Mouse (Mus musculus) intestine, embryonic 14.5 days (tissue): Measurements from ENCODE around the gene Ces1c. TPM values are rescaled to one million over a fixed set of nuclear protein-coding genes. Genes with fewer than 3 reads are reported as not detected.
A peak's percentile ranks its signal among the peaks of the same experiment; 100 is the strongest.

Source experiments
- ATAC-seq: fragments of 200-750 bp; cut with Nextera tagmentation; replicated peaks from 2 replicates; pipeline ENCODE4 v1.8.0; 2017; ENCODE audit warnings: low read depth, moderate number of reproducible peaks, moderate TSS enrichment, moderate library complexity; ENCODE audit not compliant: low FRiP score, low TSS enrichment
- DNase-seq: peaks from one replicate; pipeline ENCODE4 v3.0.0-alpha.2; 2018; ENCODE audit warnings: low spot score
- H3K27ac ChIP-seq: fragments of 300-500 bp; sonication (generic); 2 replicates; pipeline ENCODE4 v1.5.1; 2014; ENCODE audit warnings: low read depth, mild to moderate bottlenecking, control low read depth
- H3K27me3 ChIP-seq: fragments of 300-500 bp; sonication (generic); replicated peaks from 2 replicates; pipeline ENCODE4 v1.6.1; 2014; ENCODE audit warnings: low read length, control low read depth; ENCODE audit not compliant: control insufficient read depth, insufficient read depth
- H3K36me3 ChIP-seq: fragments of 300-500 bp; sonication (generic); 2 replicates; pipeline ENCODE4 v1.6.1; 2014; ENCODE audit warnings: low read length, control low read depth; ENCODE audit not compliant: control insufficient read depth, insufficient read depth
- H3K4me1 ChIP-seq: fragments of 300-500 bp; sonication (generic); replicated peaks from 2 replicates; pipeline ENCODE4 v1.6.1; 2014; ENCODE audit warnings: low read length, control low read depth, mixed read lengths; ENCODE audit not compliant: control insufficient read depth, insufficient read depth
- H3K4me2 ChIP-seq: fragments of 300-500 bp; sonication (generic); 2 replicates; pipeline ENCODE4 v1.6.1; 2014; ENCODE audit warnings: low read length
- H3K4me3 ChIP-seq: fragments of 300-500 bp; sonication (generic); 2 replicates; pipeline ENCODE4 v1.5.1; 2014; ENCODE audit warnings: low read depth, low read length, control low read depth, mixed read lengths
- H3K9ac ChIP-seq: fragments of 300-500 bp; sonication (generic); 2 replicates; pipeline ENCODE4 v1.6.1; 2014; ENCODE audit warnings: mild to moderate bottlenecking, low read length
- H3K9me3 ChIP-seq: fragments of 300-500 bp; sonication (generic); 2 replicates; pipeline ENCODE4 v1.6.1; 2016; ENCODE audit warnings: low read length, control low read depth; ENCODE audit not compliant: control insufficient read depth
- WGBS: fragments of 180-500 bp; shearing (Covaris S2); extraction: QIAGEN DNeasy Blood & Tissue Kit; methylation state at CpG from one replicate; pipeline ENCODE4 v1.1.7; 2014; 5-methylcytosine and 5-hydroxymethylcytosine counted together
- polyA plus RNA-seq: library from polyadenylated mRNA; unstranded; fragments of >200 nt; fragmentation: Nextera tagmentation; extraction: Ambion mirVana; gene quantifications from 2 replicates; pipeline ENCODE4 v1.2.1, GENCODE M21; 2014

Ces1c gene
- polyA plus RNA-seq, 1 experiment from 2014 or later: 0.45 TPM

GRCm38 (mm10) chr8:93075251-93075650, 55.8 kb downstream of the Ces1c start:
- Histone ChIP-seq H3K27ac (no peak overlapping the region), H3K9ac (no peak overlapping the region), H3K27me3 (no peaks in the 10 kb centered on the region), H3K4me1 (no peaks in the 10 kb centered on the region), H3K36me3 (no peaks in the 10 kb centered on the region), H3K4me2 (no peak overlapping the region), H3K9me3 (no peaks in the 10 kb centered on the region), H3K4me3 (no peak overlapping the region)
- no peak for ATAC-seq
- no peak for DNase-seq
- WGBS: 85% methylated on average over 4 of the region's 4 CpGs

- H3K27me3 ChIP-seq: no peaks in the 10 kb centered on the region
- H3K36me3 ChIP-seq: no peaks in the 10 kb centered on the region
- no peak overlapping the region for H3K27ac ChIP-seq
- H3K4me3 ChIP-seq: no peak overlapping the region
- H3K4me1 ChIP-seq: no peaks in the 10 kb centered on the region
- H3K9me3 ChIP-seq: no peaks in the 10 kb centered on the region
- H3K9ac ChIP-seq: no peak overlapping the region
- DNase-seq (no peak), ATAC-seq (no peak)
- WGBS: 49% methylated on average over 3 of the region's 3 CpGs
- H3K4me2 ChIP-seq: no peak overlapping the region
These were observed 67.5 kb downstream of the Ces1c start for GRCm38 (mm10) chr8:93063416-93064117.

GRCm38 (mm10) chr8:93059185-93059584, 71.9 kb downstream of the Ces1c start:
- WGBS: 8% methylated on average over 2 of the region's 2 CpGs
- no peak overlapping the region for H3K4me2 ChIP-seq
- H3K4me1 ChIP-seq: no peaks in the 10 kb centered on the region
- no peak overlapping the region for H3K4me3 ChIP-seq
- DNase-seq (peak; percentile 88), ATAC-seq (no peak)
- no peak overlapping the region for H3K9ac ChIP-seq
- no peaks in the 10 kb centered on the region for H3K27me3 ChIP-seq
- no peaks in the 10 kb centered on the region for H3K36me3 ChIP-seq
- no peaks in the 10 kb centered on the region for H3K9me3 ChIP-seq
- H3K27ac ChIP-seq: no peak overlapping the region

GRCm38 (mm10) chr8:93055238-93055637, 75.8 kb downstream of the Ces1c start:
- Histone ChIP-seq H3K9ac (no peak overlapping the region), H3K4me3 (no peak overlapping the region), H3K36me3 (no peaks in the 10 kb centered on the region), H3K9me3 (no peaks in the 10 kb centered on the region), H3K27ac (no peak overlapping the region), H3K27me3 (no peaks in the 10 kb centered on the region), H3K4me1 (no peaks in the 10 kb centered on the region), H3K4me2 (no peak overlapping the region)
- ATAC-seq (no peak), DNase-seq (no peak)
- WGBS: 41% methylated on average over 2 of the region's 2 CpGs

Other genes starting within 250 kb of the Ces1c start
- gene Capns2, start 229.9 kb downstream of the Ces1c start, polyA plus RNA-seq: 0.30 TPM in 2 replicates
- 0.04 TPM in 1 of 2 replicates, not detected in the other for gene Slc6a2, start 171.2 kb downstream of the Ces1c start, polyA plus RNA-seq
- not detected in 2 replicates for gene Ces1a, start 83.1 kb downstream of the Ces1c start, polyA plus RNA-seq
- gene Ces1b, start 51.3 kb downstream of the Ces1c start, polyA plus RNA-seq: not detected in 2 replicates
- gene Ces1d, start 66.6 kb upstream of the Ces1c start, polyA plus RNA-seq: 0.61 TPM in 1 of 2 replicates, not detected in the other
- gene Ces1e, start 98.3 kb upstream of the Ces1c start, polyA plus RNA-seq: 0.28 and 0.45 TPM in 2 replicates
- not detected in 2 replicates for gene Ces1f, start 148.5 kb upstream of the Ces1c start, polyA plus RNA-seq
- gene Ces1g, start 206.0 kb upstream of the Ces1c start, polyA plus RNA-seq: 0.12 and 0.26 TPM in 2 replicates
- gene Ces1h, start 248.4 kb upstream of the Ces1c start, polyA plus RNA-seq: not detected in 2 replicates